Mouse (Mus musculus) hindbrain, postnatal 0 days (tissue): ENCODE data around the gene Epyc. TPM values are rescaled to one million over a fixed set of nuclear protein-coding genes. Genes with fewer than 3 reads are reported as not detected.
A peak's percentile ranks its signal among the peaks of the same experiment; 100 is the strongest.

Source experiments
- ATAC-seq: fragments of 200-750 bp; cut with Nextera tagmentation; 2 replicates; pipeline ENCODE4 v1.8.0; 2017; ENCODE audit warnings: mild to moderate bottlenecking, moderate TSS enrichment, moderate library complexity
- DNase-seq: peaks from one replicate; pipeline ENCODE4 v3.0.0-alpha.2; 2015; ENCODE audit warnings: low spot score
- H3K27ac ChIP-seq: fragments of 300-500 bp; sonication (generic); 2 replicates; pipeline ENCODE4 v1.5.1; 2014; ENCODE audit warnings: mild to moderate bottlenecking
- H3K27me3 ChIP-seq: fragments of 300-500 bp; sonication (generic); 2 replicates; pipeline ENCODE4 v1.6.1; 2014; ENCODE audit warnings: low read length, mixed read lengths; ENCODE audit not compliant: insufficient read depth
- H3K36me3 ChIP-seq: fragments of 300-500 bp; sonication (generic); 2 replicates; pipeline ENCODE4 v1.6.1; 2014; ENCODE audit warnings: low read length, mixed read lengths; ENCODE audit not compliant: insufficient read depth
- H3K4me1 ChIP-seq: fragments of 300-500 bp; sonication (generic); 2 replicates; pipeline ENCODE4 v1.6.1; 2014; ENCODE audit warnings: antibody characterized with exemption, low read length, mixed read lengths; ENCODE audit not compliant: insufficient read depth
- H3K4me2 ChIP-seq: fragments of 300-500 bp; sonication (generic); 2 replicates; pipeline ENCODE4 v1.6.1; 2014; ENCODE audit warnings: low read depth, mild to moderate bottlenecking, low read length, moderate library complexity, mixed read lengths
- H3K4me3 ChIP-seq: fragments of 300-500 bp; sonication (generic); 2 replicates; pipeline ENCODE4 v1.5.1; 2014; ENCODE audit warnings: low read length
- H3K9ac ChIP-seq: fragments of 300-500 bp; sonication (generic); replicated peaks from 2 replicates; pipeline ENCODE4 v1.6.1; 2014; ENCODE audit warnings: mild to moderate bottlenecking, low read length, moderate library complexity, mixed read lengths
- H3K9me3 ChIP-seq: fragments of 300-500 bp; sonication (generic); 2 replicates; pipeline ENCODE4 v1.6.1; 2016; ENCODE audit warnings: low read length, mixed read lengths
- CTCF ChIP-seq: IDR thresholded peaks from 2 replicates; pipeline ENCODE4 v1.5.1; 2016; ENCODE audit warnings: antibody characterized with exemption, control low read depth, low read depth
- WGBS: fragments of 180-500 bp; shearing (Covaris S2); extraction: QIAGEN DNeasy Blood & Tissue Kit; methylation state at CpG from one replicate; pipeline ENCODE4 v1.1.7; 2014; 5-methylcytosine and 5-hydroxymethylcytosine counted together
- polyA plus RNA-seq: library from polyadenylated mRNA; unstranded; fragments of >200 nt; fragmentation: Nextera tagmentation; extraction: Ambion mirVana; gene quantifications from 2 replicates; pipeline ENCODE4 v1.2.1, GENCODE M21; 2015
- total RNA-seq: library from RNA; depleted of rRNA; stranded (reverse); fragments of >200 nt; gene quantifications from 2 replicates; pipeline ENCODE4 v1.2.3, GENCODE M21; 2014

Epyc gene
- total and polyA plus RNA-seq, 2 experiments from 2014 or later: 0.16 to 0.33 TPM

DNA sequence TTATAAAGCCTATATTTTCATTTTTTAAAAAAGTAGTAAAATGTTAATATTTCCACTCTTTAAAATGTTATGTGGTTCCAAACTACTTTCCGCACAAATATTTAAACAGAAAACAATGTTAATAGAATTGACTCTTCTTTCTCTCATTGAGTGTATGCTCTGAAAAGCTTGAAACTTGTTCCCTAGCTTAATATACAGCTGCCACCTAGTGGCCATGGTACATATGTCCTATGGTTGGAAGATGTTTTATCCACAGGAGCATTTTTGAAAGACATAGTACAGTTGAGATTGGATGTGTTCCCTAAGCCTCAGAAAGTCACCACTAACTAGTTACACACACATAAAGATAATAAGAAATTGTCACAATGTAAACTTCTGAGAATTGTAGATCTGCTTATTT is 60.7 kb downstream of the Epyc start:
- DNase-seq (peak; percentile 83), ATAC-seq (no peak)
- Histone ChIP-seq H3K9ac (no peak overlapping the region), H3K27me3 (no peaks in the 10 kb centered on the region), H3K4me1 (no peaks in the 10 kb centered on the region), H3K36me3 (no peaks in the 10 kb centered on the region), H3K9me3 (no peaks in the 10 kb centered on the region), H3K27ac (no peak overlapping the region), H3K4me3 (no peak overlapping the region), H3K4me2 (no peak overlapping the region)
- peak; percentile 77 for TF ChIP-seq CTCF
- whole genome bisulfite sequencing: 36% methylated on average over 1 of the region's 1 CpGs

DNA sequence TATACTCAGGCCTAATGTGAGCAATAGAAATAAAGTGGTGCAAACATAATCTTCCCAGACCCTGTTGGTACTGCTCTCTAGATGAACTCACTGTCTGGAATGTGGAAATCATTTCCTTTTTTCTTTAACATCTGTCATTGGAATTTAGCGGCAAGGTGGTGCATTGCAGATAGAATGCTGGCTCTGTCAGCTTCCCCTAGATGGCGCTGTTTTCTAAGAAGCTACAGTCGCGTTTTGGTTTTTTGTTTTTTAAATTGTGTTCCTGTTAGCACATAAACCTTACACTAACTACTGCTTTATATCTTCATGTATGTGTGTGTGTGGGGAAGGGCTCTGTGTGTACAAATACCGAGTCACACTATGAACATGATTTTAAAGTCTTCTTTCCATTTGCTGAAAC is 68.8 kb downstream of the Epyc start:
- WGBS: 3% methylated on average over 5 of the region's 5 CpGs
- Histone ChIP-seq H3K9ac (no peak overlapping the region), H3K4me3 (no peak overlapping the region), H3K36me3 (no peaks in the 10 kb centered on the region), H3K27me3 (no peaks in the 10 kb centered on the region), H3K4me1 (no peaks in the 10 kb centered on the region), H3K9me3 (no peaks in the 10 kb centered on the region), H3K4me2 (no peak overlapping the region), H3K27ac (no peak overlapping the region)
- ATAC-seq: 0 out of 2 replicates have a peak, but pooled peaks have one; percentile 63
- TF ChIP-seq CTCF: peak; percentile 96
- DNase-seq: peak; percentile 91

DNA sequence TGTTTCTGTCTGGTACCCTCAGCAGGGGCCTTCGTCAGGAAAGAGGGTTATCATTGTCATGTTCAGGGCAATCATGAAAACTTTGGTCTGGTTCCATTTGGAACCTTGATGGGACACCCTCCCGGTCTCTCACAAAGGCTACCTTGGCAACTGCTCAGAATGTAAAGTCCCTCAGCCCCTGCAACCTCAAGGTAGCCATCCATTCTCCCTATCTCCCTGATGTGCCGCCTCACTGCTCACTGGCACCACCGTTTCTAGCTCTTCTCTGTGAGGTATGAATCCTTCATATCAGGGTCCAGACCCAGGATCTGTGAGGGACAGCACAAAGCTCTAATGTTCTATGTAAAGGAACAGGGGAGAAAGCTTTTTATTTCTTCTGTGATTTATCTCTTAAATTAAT is 70.7 kb downstream of the Epyc start:
- no peak for DNase-seq
- Histone ChIP-seq H3K4me1 (no peaks in the 10 kb centered on the region), H3K9me3 (no peaks in the 10 kb centered on the region), H3K36me3 (no peaks in the 10 kb centered on the region), H3K27ac (no peak overlapping the region), H3K9ac (no peak overlapping the region), H3K27me3 (no peaks in the 10 kb centered on the region), H3K4me2 (no peak overlapping the region), H3K4me3 (no peak overlapping the region)
- ATAC-seq: no peak
- 43% methylated on average over 4 of the region's 4 CpGs for WGBS
- no peak for TF ChIP-seq CTCF

DNA sequence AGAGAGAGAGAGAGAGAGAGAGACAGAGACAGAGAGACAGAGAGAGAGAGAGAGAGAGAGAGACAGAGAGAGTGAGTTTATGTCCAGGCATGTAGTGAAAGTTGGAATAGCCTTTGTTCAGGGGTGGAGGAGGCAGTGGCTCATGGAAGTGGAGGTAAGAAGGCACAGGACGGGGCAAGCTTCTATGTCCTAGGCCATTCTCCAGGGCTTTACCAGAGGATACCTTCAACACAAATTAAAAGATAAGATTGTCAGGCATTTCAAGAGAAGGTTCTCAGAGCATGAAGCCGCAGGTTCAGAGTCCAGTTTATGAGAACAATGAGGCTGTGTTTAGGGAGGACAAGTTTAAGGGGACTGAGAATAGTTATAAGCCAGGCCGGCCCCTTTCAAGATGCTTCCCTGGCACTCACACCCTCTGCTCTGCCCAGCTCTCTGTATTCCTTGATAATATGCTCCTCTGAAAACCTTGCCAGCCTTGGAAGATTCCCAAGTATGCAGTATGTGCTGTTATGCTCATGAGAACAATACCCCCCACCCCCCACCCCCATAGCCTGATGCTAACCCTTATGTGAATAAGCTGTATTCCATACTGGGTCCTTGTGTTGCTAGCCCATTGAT is 71.5 kb downstream of the Epyc start:
- 67% methylated on average over 3 of the region's 3 CpGs for WGBS
- Histone ChIP-seq H3K4me1 (no peaks in the 10 kb centered on the region), H3K27ac (no peak overlapping the region), H3K9me3 (no peaks in the 10 kb centered on the region), H3K4me3 (no peak overlapping the region), H3K27me3 (no peaks in the 10 kb centered on the region), H3K36me3 (no peaks in the 10 kb centered on the region), H3K4me2 (no peak overlapping the region), H3K9ac (no peak overlapping the region)
- DNase-seq: peak; percentile 19
- 0 out of 2 replicates have a peak, but pooled peaks have one; percentile 40 for ATAC-seq
- TF ChIP-seq CTCF: no peak

DNA sequence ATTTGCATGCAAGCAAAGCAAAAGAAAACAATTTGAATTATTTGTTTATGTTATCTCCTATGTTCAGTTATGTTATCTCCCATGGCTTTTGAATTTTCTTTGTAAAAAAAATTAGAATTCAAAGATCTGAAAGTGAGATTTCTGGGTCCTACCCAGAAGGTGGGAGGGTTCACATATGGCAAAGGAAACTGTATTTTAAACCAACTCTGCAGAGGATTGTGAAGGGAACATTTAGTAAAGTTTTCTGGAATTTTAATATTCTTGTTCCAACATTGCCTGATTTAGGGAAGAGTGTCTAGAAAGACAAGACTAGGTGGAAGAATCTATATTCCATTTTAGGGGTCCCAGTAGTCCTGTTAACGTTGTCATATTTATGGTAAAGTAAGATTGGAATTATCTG is 73.4 kb downstream of the Epyc start:
- H3K4me1 ChIP-seq: no peaks in the 10 kb centered on the region
- no peak overlapping the region for H3K27ac ChIP-seq
- H3K36me3 ChIP-seq: no peaks in the 10 kb centered on the region
- no peak overlapping the region for H3K9ac ChIP-seq
- ATAC-seq: no peak
- DNase-seq: no peak
- 93% methylated on average over 1 of the region's 1 CpGs for WGBS
- no peak for TF ChIP-seq CTCF
- no peak overlapping the region for H3K4me2 ChIP-seq
- H3K27me3 ChIP-seq: no peaks in the 10 kb centered on the region
- H3K9me3 ChIP-seq: no peaks in the 10 kb centered on the region
- no peak overlapping the region for H3K4me3 ChIP-seq

DNA sequence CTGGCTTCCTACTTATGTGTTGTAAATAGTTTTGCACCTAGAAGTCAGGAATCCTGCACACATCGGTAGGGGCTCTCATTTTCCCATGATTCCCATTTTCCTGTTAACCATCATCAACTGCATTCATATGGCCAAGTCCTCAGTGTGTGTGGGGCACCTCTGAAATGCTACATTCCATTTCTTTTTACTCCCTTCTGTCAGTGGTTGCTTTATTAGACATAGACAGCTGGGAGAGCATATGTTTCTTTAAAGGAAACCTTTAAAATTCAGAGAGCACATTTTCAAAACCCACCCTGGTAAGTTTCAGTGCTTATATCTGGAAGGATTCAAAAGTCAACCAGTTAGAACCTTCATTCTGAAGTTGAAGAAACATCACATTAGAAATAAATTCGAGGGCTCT is 74.2 kb downstream of the Epyc start:
- no peak for ATAC-seq
- 77% methylated on average over 2 of the region's 2 CpGs for WGBS

DNA sequence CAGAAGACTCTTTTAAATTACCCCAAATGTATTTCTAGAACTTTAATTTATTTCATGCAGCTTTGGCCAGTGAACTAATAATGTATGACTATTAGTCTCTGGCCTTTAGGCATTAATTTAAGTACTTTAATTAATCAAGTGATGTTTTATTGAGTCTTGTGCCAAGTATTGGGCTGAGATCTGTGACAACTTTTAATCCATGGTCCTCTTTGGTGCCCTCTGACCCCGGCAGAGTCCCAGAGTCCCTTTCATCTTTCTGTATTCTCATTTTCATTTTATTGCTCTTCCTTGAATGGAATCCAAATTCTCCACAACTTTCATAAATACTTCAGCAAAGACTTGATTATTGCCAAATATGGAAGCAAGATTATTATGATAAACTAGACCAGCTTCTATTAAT is 76.8 kb downstream of the Epyc start:
- Histone ChIP-seq H3K9me3 (no peaks in the 10 kb centered on the region), H3K9ac (no peak overlapping the region), H3K4me1 (no peaks in the 10 kb centered on the region), H3K4me3 (no peak overlapping the region), H3K36me3 (no peaks in the 10 kb centered on the region), H3K27me3 (no peaks in the 10 kb centered on the region), H3K27ac (no peak overlapping the region), H3K4me2 (no peak overlapping the region)
- no peak for TF ChIP-seq CTCF
- ATAC-seq (no peak), DNase-seq (no peak)
- 80% methylated on average over 1 of the region's 1 CpGs for WGBS

More for the DNA sequence above, 74.2 kb downstream of the Epyc start:
- Histone ChIP-seq H3K27ac (no peak overlapping the region), H3K4me3 (no peak overlapping the region), H3K4me1 (no peaks in the 10 kb centered on the region), H3K4me2 (no peak overlapping the region), H3K36me3 (no peaks in the 10 kb centered on the region), H3K9ac (no peak overlapping the region), H3K27me3 (no peaks in the 10 kb centered on the region), H3K9me3 (no peaks in the 10 kb centered on the region)
- no peak for DNase-seq
- no peak for TF ChIP-seq CTCF
